Mouse (Mus musculus): ENCODE measurements around the gene Apoh. TPM values are rescaled to one million over a fixed set of nuclear protein-coding genes. Genes with fewer than 3 reads are reported as not detected.

Gene Apoh
- total RNA-seq, 2 experiments from 2014 or later = 0.28 to 0.42 TPM

DNA sequence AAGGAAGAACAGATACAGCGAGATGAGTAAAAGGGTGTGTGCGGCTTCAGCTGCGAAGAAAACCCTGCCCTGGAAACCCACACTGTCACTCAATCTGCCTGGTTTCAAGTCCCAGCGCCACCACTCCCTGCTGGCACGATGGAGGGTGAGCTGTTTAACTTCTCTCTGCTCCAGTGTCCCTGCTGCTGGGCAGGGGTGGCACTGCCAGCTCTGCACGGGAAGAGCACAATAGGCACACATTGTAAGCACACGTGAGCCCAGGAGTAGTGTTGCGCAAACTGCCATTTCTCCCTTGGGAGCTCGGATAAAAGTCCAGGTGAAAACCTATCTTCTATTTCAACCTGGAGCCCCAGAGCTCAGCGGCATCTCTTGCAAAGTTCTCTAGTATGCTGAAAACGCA lies 12.3 kb upstream of the Apoh start:
- intact Hi-C loops (cut with DNase I) = no loop called here
- no peak for DNase-seq (ENCODE audit: low spot score)

- intact Hi-C loops (cut with DNase I) = no loop called here
- no peak for DNase-seq (ENCODE audit: low spot score)
These were observed 10.1 kb upstream of the Apoh start for GRCm38 (mm10) chr11:108333006-108333405.

GRCm38 (mm10) chr11:108333583-108334379 lies 9.4 kb upstream of the Apoh start:
- intact Hi-C loops (cut with DNase I) = no loop called here
- no peak for DNase-seq (ENCODE audit: low spot score)

DNA sequence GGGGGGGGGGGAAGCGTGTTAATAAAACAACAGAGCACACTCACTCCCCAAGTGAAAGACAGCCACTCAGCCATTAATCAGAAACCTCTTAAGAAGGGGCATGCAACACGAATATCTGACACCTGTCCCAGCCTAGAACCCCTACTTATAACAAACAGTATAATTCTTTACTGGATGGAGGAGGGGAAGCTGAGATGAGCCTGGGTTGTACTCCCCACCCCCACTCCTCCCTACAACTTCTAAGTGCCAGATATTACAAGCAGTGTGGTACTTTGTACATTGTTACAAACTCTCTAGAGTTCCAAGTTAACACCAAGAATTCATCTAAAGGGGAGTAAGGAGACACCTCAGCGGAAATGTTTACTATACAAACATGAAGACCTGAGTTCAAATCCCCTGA lies 8.5 kb upstream of the Apoh start:
- no peak for DNase-seq (ENCODE audit: low spot score)
- intact Hi-C loops (cut with DNase I) = no loop called here

DNA sequence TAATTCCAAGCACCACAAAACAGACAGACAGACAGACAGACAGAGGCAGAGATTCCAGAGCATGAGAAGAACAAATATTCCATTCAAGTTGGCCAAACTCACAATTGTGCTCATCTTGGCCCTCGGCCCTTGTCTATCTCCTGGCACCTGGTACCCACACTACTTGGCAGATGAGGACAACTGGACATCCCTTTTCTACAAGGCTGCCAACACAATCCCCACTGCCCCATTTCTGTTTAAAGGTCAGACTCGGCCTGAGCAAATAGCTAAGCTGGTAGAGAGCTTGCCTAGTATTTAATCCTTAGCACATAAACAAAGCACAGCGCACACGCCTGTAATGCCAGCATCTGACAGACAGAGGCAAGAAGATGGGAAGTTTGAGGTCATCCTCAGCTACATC lies 7.6 kb upstream of the Apoh start:
- no peak for DNase-seq (ENCODE audit: low spot score)
- intact Hi-C loops (cut with DNase I) = no loop called here

- intact Hi-C loops (cut with DNase I) = no loop called here
These were observed 6.7 kb upstream of the Apoh start for GRCm38 (mm10) chr11:108336445-108336844.

DNA sequence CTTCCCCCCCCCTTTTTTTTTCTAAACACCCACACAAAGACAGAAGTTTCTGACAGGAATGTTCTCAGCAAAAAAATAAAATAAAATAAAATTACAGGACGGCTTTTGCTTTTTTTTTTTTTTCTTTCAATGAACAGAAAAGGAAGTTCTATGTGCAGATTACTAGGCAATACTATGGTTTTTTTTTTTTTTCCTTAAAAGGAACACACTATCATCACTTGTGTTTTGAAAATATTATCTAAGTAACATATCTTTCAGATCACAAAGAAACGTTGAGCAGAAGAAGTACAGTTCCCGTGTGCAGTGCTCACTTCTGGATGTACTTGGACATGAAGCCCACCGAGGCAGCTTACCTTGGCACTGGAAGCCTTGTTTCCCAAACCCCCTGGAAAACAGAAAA lies 2.9 kb upstream of the Apoh start:
- DNase-seq (ENCODE audit: low spot score) = no peak
- intact Hi-C loops (cut with DNase I) = loop anchor here (5.0 kb wide), 3 partner anchors 73 to 203 kb away; no protein-coding TSS in a partner anchor

More at GRCm38 (mm10) chr11:108336445-108336844, 6.7 kb upstream of the Apoh start:
- no peak for DNase-seq (ENCODE audit: low spot score)

DNA sequence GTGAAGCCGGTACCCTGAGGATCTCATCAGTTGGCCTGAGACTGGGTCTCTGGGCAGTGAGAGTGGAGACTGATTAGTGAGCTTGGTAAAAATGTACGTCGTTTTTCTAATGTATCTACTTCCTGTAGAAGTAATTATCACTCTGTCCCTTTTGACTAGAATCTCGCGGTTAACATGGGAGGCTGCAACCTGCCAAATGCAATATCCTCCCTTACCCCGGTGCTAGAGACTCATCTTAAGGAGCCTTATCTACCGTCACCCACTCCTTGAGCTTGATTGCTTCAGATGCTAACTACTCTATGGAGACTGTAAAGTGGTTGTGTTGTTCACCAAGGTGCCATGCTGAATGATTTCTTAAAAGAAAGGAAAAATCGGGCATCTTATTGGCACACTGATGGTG lies 1.4 kb upstream of the Apoh start:
- no peak for DNase-seq (ENCODE audit: low spot score)
- intact Hi-C loops (cut with DNase I) = loop anchor here (5.0 kb wide), 3 partner anchors 74 to 204 kb away; no protein-coding TSS in a partner anchor

DNA sequence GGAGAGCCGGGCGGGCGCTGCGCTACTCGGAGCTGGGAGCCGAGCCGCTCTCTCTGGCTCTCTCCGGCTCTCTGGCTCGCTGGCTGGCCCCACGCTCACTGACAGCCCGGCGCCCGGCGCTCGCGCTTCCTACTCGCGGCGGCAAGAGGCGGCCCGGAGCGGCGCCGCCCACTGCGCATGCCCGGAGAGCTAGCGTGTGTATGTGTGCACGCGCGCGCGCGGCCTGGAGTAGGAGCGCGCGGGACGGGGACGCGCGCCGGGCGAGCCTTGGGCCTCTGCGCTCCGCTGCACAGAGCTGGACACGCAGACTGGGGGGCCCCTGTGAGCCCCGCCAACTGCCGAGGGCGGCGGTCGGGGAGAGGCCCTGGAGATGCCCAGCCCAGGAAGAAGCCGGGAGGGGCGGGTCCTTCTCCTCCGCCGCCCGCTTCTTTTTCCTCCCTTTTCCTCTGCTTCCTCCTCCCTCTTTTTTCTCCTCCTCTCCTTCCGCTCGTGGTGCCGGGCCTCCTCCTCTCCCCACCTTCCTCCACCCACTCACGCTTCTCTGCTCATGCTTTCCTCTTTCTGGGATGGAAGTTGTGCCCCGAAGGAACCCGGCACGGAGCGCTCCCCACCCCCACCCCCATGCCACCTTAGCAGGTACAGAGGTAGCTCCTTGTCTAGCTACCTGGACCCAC lies 772 bp downstream of the Apoh start, which contains the start of gene Prkca:
TSS of gene Prkca (minus strand) at position 140 of the 674 bp plus-strand sequence.
- peak; percentile 84 for DNase-seq (ENCODE audit: low spot score)
- intact Hi-C loops (cut with DNase I) = loop anchor here (5.0 kb wide), 3 partner anchors 77 to 207 kb away; no protein-coding TSS in a partner anchor

DNA sequence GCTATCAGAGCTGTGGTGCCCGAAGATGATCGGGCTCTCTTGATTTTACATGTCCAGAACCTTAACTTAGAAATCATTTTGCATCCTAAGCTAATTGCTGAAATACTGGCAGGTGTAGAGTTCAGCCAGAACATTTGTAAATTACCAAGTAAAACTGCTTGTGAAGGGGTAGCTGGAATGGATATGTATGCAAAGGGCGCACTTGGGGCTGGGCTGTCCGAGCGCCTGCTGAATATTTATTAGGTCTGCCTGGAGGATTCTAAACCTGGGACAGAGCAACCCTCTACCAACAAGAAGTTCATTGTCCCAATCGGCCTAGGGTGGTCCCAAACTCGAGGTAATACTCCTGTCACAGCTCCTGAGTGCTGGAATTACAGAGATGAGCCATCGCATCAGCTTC lies 1.6 kb downstream of the Apoh start:
- intact Hi-C loops (cut with DNase I) = loop anchor here (5.0 kb wide), 3 partner anchors 77 to 207 kb away; no protein-coding TSS in a partner anchor
- DNase-seq (ENCODE audit: low spot score) = no peak

- no peak for DNase-seq (ENCODE audit: low spot score)
- intact Hi-C loops (cut with DNase I) = no loop called here
These were observed 2.2 kb downstream of the Apoh start for GRCm38 (mm10) chr11:108345321-108345720.

DNA sequence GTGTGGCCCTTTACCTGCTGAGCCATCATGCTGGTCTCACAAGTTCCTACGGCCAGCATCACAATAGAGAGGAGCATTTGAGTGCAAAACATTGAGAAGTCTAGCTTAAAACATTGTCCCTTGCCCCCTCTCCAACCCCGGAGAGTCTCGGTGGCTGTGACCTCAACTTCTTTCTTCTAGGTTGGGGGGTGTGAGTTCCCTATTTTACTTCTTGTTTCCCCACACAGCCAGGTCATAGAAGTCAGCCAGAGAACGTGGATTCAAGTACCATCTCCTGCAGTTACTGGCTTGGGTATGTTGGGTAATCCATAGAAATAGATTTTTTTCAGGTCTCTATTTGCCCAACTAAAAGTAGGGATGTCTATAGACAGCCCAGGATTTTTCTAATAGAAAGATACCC lies 7.6 kb downstream of the Apoh start:
- intact Hi-C loops (cut with DNase I) = no loop called here
- no peak for DNase-seq (ENCODE audit: low spot score)

DNA sequence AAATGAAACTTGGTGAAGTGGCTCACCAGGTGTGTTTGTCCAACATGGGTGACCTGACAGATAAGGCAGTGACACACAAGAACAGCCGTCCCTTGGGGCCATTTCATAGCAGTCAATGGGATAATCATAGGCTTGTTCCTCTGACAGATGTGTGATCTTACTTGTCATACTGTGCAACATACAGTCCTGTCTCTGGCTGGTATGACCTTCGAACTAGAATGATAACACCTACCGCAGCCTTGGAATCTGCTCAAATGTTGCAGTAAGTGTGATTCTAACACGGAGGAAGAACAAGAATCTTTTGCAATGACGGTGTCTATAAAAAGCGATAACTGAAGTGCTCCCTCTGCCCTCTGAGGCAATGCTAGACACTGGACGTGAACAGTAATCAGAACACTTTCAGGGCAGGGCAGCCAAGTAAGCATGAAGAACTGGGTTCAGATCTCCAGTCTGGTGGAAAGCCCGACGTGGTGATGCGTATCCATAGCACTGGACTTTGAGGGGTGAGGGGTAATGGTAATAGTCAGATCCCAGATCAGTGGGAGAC lies 9.8 kb downstream of the Apoh start:
- intact Hi-C loops (cut with DNase I) = no loop called here
- DNase-seq (ENCODE audit: low spot score) = no peak

GRCm38 (mm10) chr11:108356020-108356419 lies 12.9 kb downstream of the Apoh start:
- no peak for DNase-seq (ENCODE audit: low spot score)
- intact Hi-C loops (cut with DNase I) = no loop called here

DNA sequence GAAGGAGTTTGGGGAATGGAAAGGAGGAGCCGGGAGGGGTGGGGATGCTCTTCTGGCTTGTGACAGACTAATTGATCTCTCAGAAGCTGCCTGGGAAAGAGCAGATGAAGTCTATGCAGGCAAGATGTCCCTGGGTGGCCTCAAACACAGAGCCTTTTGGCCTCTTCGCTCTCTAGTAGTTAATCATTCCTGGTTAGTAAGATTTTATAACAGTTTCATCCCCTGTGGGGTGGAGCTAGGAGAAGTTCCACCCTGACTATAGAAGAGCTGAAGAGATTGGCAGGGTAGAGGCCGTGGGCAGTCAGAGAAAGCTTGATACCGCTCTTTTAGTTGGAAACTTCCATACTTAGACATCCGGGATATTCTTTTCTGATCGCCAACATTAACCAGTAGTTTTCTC lies 15.8 kb downstream of the Apoh start:
- no peak for DNase-seq (ENCODE audit: low spot score)
- intact Hi-C loops (cut with DNase I) = no loop called here

GRCm38 (mm10) chr11:108360983-108361382 lies 17.8 kb downstream of the Apoh start:
- no peak for DNase-seq (ENCODE audit: low spot score)
- intact Hi-C loops (cut with DNase I) = no loop called here

DNA sequence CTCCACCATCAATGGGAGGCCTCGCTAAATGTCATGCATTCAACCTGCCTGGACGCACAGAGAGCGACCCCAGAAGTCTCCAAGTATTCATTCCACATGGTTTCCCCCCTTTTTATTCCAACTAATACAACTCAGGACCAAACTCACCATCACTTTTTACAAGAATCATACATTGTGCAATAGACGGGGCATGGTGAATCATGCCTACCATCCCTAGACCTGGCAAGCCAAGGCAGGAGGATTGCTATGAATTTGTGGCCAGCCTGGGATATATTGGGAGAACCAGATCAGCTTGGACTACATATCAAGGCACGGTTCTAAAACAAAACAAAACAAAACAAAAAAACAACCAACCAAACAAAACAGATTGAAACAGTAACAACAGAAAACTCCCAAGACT lies 19.8 kb downstream of the Apoh start:
- intact Hi-C loops (cut with DNase I) = no loop called here
- no peak for DNase-seq (ENCODE audit: low spot score)

DNA sequence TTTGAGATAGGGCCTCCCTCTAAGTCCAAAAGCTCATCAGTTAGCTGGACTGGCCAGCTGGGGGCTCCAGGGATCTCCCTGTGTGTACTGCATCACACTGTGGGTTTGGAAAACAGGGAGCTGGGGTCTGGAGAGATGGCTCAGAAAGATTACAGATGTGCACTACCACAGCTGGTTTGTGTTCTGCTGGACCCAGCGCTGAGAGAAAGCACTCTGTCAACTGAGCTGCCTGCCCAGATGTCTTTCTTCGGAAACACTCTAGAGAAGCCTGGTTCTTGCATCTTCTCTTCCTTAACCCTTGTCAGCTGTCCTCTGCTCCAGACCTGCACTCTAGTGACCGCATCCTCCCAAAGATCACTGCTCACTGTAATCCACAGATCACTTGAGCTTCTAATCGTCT lies 20.8 kb downstream of the Apoh start:
- intact Hi-C loops (cut with DNase I) = no loop called here
- DNase-seq (ENCODE audit: low spot score) = no peak

GRCm38 (mm10) chr11:108364945-108365589 lies 21.9 kb downstream of the Apoh start:
- intact Hi-C loops (cut with DNase I) = no loop called here
- DNase-seq (ENCODE audit: low spot score) = no peak

DNA sequence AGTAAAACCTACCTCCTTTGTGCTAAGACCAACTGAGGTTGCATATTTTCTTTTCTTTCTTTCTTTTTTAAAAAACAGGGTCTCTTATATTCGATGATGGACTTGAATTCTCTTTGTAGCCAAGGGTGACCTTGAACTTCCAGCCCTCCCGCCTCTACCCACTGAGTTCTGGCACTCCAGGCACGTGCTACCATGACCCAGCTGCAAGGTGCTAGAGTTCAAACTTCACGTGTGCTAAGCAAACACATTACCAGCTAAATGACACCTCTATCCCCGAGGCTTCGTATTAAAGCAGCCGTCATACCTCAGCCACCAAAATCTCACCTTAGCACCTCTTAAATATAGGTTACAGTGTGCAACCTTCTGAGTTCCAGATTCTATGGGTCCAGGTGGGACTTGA lies 22.4 kb downstream of the Apoh start:
- DNase-seq (ENCODE audit: low spot score) = no peak
- intact Hi-C loops (cut with DNase I) = no loop called here

All from heart, postnatal 25 days (tissue).